Mouse (Mus musculus) megakaryocyte-erythroid progenitor cell, adult 5-6 weeks (primary cell): ENCODE data around the gene Dnajc5. TPM values are rescaled to one million over a fixed set of nuclear protein-coding genes. Genes with fewer than 3 reads are reported as not detected.
"Not testable (repeated sequence)": the region's sequence is repeated elsewhere in the genome, so short reads cannot be mapped to it uniquely, and the experiment has no call there.

Experiments
- ATAC-seq: replicated peaks from 2 replicates; pipeline ENCODE4 v1.8.0; 2016; ENCODE audit warnings: mild to moderate bottlenecking, inconsistent platforms; ENCODE audit not compliant: severe bottlenecking, poor library complexity, low FRiP score, low TSS enrichment
- total RNA-seq, 2 experiments: library from RNA; stranded (forward) in 1 of 2; stranded (reverse) in 1 of 2; fragments of 200-1000, 215-1000 nt in 1 of 2; fragments of >200 nt in 1 of 2; fragmentation: Nextera tagmentation in 1 of 2; gene quantifications; 2 replicates each; pipeline ENCODE4 v1.2.3; 2014 to 2017

Dnajc5 gene
- 38.6 and 48.6 TPM in 2 replicates for total RNA-seq (2014; fragmentation: Nextera tagmentation)
- total RNA-seq (2017), result 34.9 and 38.1 TPM in 2 replicates

DNA sequence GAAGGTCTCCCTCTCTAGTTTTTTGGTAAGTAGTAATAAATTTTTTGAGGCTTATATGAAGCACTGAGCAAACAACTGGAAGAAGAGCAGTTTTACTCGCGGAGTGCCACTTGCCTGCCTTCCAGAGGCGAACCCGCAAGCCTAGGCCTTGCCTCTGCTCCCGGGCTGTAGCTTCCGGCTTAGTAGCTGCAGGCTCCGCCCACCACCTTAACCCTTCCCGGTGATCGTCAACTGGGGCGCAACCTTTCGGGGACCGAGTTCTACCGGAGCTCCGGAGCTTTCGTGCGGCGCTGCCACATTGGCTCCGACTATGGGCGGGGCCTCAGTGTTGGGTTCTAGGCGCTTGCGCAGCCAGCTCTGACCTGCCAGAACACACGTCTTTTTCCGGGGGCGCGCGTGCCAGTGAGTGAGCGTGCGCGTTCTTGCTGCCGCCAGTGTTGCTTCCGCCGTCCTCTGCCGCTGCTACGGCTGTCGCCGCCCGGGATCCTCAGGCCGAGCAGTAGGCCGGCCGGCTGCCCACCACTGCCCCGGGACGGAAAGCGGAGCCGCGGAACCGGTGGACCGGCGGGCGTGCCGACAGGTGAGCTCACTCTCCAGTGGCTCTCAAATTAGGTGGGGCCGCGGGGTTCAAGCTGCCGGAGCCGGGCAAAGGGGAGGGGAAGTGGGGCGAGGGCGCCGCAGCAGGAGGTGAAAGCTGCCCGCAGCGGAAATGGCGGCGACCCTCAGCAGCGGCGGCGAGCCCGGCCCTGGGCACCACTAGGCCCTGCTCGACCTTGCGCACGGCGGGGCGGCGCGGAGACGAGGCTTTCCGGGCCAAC, at the start of gene Dnajc5:
Gene Dnajc5 (plus strand): TSS at position 368 of the 818 bp plus-strand sequence.
- ATAC-seq, result peak; percentile 97

DNA sequence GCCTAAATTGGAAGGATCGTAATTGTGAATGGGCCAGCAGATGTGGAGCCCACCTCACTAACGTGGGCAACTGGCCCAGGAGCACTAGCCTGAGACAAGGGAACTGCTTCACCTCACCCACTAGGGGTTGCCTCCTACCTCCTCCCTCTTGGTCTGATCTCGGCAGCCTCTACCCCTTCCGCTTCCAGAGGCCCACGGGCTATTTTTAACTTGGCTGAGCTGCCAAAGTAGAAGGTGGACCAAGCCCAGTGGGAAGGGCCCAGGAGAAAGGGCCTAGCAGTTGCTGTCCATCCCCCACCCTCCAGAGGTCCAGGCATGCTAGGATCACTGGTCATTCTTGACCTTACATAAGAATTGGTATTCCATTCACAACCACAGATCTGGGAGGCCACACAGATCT, 49.0 kb upstream of the Dnajc5 start:
- ATAC-seq, result peak; percentile 42; the same call in 1 of the 2 replicates

DNA sequence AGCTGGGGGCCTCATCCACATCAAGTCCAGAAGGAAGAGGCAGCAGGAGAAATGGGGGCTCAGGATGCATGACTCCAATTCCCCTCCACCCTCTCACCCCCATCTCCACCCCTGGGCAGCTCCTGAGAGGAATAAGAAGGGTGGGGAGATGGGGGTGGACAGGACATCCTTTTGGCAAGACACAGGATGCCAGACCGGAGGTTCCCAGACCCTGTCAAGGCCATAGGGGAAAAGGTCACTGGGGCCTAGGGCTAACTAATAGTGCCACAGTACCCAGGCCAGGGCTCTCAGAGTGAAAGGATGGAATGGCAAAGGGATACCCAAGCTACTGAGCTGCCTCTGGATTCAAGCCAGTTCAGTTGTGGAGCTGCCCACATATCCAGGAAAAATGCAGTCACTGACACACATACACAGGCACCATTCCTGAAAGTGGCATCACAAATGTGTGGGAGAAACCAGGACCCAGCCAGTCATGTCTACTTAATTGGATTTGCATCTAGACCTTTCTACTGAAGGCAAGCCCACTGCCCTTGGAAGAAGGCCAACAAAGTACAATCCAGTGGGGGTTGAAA, 47.9 kb upstream of the Dnajc5 start:
- no peak for ATAC-seq

DNA sequence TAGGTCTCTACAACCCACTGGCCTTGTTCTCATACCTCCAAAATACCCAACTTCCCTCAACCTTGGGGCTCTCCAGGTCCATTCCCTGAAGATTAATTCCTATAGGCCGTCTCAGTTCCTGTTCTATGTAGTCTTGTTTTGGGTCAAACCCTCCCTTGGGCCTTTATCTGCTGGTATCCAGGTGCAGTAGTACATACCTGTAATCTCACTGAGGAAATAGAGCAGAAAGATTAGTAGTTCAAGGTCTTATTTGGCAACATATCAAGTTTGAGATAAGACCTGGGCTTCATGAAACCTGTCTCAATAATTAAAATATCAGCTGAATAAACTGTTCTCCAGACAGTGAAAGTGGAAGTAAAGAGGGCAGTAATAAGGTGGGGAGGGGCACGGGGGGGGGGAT, 37.2 kb upstream of the Dnajc5 start:
- ATAC-seq, result no peak

DNA sequence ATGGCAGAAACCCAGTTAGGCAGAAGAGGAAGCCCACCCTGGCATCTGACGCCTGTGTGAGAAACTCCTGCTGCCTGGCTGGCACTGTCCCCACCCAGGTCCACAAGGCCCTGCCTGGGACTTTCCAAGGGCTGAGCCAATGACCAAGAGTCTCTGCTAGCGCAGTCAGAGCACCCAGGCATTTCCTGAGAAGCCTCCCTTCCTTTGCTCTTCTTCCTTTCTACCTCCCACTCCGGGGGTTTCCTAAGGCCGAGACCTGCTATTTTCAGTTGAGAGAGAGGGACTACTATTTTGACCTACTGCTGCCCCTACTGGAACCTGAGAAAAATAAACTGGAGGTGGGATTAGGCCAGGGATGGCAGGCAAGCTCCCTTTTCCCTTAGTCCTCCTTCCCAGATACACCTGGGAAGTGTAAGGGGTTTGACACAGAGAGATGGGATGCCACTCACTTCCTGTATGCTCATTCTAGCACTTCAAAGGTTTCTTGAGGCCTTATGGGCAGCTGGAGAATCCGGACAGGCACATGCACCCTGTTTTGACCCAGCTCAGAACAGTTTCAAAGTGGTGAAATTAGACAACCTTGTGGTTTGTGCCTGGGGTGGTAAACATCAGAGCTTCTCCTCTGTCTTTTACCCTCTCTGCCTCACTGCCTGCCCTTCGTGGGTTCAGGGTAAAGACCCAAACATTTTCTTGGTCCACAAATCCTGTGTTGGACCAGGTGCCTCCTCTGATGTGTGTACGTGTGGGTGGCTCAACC, 36.5 kb upstream of the Dnajc5 start:
- peak; percentile 80 for ATAC-seq

DNA sequence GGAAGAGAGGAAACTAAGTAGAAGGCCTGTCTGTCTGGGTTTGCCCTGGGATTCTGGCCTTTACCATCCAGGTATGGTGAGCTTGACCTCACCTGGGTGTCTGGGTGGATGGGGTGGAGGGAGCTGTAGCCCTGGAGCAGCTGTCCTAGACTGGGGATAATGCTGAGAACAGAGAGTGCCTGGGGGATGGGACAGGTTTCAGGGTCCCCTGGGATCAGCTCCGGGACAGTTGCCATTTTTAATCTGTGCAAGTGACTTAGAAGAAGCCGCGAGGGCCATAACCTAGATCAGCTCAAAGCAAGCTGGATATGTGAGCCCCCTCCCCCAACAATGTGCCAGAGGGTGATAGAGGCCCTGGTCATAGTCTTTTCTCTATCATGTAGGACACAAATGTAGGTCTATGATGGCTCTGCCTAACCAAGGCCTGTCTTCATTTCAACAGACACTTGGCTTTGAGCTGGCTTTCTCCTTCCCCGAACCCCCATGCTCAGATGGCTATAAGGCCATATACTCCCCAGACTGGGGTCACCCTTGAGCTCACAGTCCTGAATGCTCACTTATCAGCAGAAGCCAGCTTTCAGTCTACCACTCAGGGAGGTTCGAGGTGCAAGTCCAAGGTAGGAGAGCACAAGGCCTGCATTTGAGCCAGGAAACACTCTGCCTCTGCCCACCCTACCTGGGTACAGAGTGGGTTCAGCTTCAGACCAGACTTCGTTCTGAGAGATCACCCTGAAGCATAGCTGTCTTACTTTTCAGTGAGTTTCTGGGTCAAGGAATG, 35.6 kb upstream of the Dnajc5 start:
- peak; percentile 42 for ATAC-seq

DNA sequence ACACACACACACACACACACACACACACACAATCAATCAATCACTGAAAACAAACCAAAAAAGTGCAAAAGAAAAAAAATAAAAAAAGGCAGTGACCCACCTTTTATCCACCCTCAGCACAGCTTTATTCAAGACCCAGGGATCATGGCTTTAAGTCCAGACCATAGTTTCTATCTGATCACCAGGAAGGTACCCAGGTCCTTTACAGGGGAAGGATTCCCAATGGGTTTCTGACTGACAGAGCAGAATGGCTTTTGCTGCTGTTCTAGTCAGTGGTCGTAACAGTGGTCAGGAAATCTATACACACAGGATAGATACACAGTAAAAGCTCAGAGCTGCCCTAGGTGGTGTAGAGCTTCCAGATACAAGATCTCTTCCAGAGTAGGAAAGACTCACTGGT, 34.5 kb upstream of the Dnajc5 start:
- no peak for ATAC-seq

DNA sequence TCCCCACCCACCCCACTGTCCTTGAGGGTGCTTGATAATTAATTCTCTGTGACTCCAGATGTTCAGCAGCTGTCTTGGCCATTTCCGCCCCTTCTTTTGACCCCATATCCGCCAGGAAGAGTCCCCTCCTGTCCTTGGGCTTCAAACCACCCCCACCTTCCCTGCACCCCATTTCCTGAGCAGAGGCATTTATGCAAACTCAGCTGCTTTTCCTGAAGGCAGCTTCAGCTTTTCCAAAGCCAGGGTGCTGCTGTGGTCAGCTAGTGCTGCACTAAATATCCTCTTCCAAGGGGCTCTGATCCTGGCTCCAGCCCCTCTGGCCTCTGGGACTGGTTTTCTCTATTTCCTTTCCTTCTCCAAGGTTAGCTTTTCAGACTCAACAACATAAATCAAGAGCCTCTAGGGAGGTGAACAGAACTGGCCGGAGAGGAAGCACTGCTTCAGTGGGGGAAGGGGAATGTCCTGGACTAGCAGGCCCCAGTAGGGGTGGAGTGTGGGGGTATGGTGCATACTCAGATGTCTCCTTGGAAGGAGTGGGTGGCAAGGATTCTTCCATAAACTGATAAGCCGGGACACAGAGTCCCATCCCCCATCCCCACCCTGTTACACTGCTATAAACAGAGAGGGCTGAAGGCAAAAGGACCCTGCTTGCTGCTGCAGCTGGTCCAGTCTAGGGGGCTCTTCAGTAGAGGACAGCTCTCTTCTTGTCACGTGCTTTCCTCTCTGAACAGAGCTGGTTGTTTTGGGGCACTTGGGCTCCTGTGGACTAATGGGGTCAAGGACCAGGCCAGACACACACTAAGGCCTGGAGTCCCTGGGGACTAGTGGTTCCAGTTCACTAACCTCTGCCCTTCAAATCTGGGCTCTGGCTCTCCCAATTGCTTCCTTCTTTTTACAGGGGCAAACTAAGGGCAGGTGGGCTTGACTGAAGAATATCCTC, 32.7 kb upstream of the Dnajc5 start:
- no peak for ATAC-seq

DNA sequence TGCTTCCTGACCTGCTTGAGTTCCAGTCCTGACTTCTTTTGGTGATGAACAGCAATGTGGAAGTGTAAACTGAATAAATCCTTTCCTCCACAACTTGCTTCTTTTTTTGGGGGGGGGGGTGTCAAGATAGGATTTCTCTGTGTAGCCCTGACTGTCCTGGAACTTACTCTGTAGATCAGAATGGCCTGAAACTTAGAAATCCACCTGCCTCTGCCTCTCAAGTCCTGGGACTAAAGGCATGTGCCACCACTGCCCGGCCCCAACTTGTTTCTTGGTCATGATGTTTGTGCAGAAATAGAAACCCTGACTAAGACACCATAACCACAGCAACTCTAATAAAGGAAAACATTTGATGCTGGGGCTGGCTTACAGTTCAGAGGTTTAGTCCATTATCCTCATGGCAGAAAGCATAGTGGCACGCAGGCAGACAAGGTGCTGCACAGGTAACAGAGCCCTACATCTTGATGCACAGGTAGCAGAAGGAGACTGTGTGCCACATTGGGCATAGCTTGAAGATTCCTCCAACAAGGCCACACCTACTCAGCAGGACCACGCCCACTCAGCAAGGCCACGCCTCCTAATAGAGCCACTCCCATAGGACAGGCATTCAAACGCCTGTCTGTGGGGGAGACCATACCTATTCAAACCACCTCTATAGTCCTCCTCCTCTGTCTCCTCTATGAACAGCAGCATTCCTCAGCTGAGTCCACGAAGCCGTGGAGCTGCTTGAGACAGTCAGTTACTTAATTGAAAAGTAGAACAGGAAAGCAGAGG, 28.7 kb upstream of the Dnajc5 start:
- peak; percentile 85 for ATAC-seq

DNA sequence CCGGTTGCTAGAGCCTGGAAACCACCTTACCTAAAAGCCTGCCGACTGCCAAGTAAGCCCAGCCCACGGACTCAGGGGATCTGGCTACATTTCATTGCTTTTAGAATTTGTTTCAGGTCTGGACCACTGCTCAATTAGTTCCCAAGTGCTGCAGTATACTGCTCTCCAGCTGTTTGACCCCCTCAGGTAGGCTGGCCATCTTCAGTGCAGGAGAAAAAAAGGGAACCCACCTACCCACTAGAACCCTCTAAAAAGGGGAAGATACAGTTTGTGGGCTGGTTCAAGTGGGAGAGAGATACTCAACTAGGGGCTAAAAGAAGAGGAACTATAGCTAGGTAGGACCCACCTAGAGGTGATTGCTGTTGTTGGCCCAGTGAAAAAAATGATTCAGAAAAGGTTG, 28.1 kb upstream of the Dnajc5 start:
- ATAC-seq, result peak; percentile 9

DNA sequence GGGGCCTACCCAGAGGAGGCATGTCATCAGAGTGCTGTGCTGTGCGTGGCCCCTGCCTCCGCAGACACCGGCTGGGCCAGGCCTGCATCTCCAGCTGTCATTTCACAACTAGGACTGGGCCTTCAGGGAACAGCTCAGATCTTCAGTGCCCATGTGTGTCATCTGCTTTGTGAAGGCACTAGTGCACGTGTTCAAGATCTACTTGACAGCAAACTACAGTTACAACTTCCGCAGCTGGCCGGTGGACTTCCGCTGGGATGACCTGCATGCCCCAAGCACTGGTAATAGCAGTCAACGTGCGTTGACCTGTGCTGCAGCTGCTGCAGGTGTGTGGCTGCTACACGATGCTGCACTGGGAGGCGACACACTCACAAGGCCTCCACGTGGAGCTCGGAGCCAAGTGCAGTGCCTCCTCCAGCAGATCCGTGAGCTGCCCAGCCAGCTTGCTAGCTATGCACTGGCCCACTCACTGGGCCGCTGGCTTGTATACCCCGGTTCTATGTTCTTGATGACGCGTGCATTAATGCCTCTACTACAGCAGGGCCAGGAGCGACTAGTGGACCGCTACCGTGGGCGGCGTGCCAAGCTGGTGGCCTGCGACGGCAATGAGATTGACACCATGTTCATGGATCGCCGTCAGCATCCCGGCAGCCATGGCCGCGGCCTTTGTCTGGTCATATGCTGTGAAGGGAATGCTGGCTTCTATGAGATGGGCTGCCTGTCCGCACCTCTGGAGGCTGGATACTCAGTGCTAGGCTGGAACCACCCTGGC, 26.9 kb upstream of the Dnajc5 start, which contains the start of gene Abhd16b:
Gene Abhd16b (plus strand): TSS at position 51 of the 772 bp plus-strand sequence.
- ATAC-seq, result no peak

DNA sequence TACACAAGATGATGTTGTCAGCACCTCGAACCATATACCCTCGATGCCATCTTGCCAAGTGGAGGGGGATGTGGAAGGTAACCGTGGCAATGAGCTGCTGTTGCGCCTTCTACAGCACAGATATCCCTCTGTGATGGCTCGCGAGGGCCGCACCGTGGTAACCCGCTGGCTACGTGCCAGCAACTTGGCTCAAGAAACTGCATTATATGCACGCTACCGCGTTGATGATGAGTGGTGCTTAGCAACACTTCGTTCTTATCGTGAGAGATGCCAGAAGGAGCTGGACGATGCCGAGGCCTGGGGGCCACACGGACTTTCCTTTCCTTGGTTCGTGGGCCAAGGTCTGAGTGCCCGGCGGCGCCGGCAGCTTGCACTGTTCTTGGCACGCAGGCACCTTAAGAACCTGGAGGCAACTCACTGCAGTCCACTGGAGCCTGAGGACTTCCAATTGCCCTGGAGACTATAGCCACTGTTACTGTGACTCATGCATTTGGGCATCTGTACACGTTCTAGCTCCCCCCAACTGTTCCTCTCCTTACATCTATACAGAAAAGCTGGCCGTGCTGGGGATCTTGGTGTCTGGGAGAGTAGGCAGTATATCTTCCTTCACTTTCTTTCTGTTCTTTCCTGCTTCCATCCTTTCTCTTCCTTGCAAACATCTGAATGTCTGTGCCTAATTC, 25.9 kb upstream of the Dnajc5 start:
- ATAC-seq, result no peak

DNA sequence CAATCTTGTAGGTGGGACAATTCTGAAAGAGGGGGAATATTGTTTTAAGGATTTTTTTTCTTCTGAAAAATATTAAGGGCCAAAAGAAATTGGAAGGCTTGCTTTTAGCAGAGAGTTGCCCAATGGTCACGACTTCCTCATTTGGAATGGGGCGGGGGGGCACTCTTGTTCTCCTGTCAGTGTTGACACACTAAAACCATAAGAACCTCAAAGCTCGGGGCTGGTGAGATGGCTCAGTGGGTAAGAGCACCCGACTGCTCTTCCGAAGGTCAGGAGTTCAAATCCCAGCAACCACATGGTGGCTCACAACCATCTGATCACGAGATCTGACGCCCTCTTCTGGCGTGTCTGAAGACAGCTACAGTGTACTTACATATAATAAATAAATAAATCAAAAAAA, 24.4 kb upstream of the Dnajc5 start:
- not testable (repeated sequence) for ATAC-seq

DNA sequence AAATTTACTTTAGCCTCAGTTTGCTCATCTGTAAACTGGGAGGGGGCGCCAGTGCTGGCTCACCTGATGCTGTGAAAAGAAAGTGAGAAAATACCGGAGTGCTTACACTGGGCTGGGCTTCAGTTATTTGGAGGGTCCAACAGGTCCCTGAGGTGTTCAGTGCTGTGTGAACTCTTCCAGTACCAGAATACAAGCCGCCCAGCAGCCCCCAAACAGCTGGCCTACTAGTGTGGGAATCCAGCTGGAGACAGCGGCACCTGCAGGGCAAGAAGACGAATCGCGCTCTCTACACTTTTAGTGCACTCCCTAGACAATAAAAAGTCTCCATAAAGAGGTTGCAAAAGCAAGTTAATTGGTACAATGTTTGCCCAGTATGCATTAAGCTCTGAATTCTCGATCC, 24.0 kb upstream of the Dnajc5 start:
- peak; percentile 52 for ATAC-seq

DNA sequence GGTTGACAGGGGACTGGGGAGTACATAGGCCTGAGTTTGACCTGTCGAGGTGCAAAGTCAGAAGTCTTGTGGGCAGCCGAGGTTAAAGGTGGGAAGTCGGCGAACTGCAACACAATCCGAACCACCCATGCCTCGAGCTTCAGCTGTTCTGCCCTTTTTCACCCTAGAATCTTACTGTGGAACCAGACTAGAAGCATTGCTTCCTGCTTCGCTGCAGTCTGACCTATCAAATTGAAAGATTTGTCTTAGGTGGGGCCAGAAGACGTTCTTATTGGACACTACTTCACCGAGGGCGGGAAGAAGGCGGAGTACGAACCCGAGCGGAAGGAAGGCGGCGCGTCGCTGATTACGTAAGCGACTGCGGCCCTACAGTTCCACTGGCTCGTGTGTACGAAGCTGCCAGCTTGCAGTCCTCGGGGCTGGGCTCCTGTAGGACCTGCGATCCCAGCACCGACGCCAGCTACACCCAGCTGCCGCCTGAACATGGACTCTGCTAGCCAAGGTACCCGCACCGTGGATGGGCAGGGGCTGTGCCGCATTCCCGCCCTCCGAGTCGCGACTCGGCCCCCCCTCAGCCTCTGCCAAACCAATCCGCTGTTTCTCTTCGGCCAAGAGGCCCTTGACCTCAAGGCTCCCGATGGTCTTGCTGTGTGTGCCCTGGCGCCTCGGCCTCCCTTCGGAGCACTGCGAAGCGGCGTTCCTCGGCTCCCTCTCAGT, 23.3 kb upstream of the Dnajc5 start, which contains the start of gene Tpd52l2:
Gene Tpd52l2 (plus strand): TSS at position 312 of the 717 bp plus-strand sequence.
- peak; percentile 89 for ATAC-seq

DNA sequence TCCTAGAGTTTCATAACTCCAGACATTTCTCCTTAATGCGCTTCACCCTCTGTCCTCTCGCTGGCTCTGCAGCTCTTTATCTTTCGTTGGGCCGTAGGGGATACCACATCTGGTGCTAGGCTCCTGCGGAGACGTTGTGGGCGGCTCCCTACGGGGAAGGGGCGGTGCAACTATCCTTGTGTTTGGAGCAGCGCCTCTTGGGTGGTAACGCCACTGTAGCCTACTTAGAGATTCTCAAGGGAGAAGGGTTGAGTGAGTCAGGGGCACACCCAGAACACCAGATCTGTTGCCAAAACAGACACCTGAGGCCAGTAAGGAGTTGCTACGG, 22.8 kb upstream of the Dnajc5 start:
- ATAC-seq, result peak; percentile 84
